Mouse (Mus musculus) heart, embryonic 15.5 days (tissue): ENCODE data around the gene Mesd. TPM values are rescaled to one million over a fixed set of nuclear protein-coding genes. Genes with fewer than 3 reads are reported as not detected.

Source experiments
- ATAC-seq: fragments of 200-750 bp; cut with Nextera tagmentation; replicated peaks from 2 replicates; pipeline ENCODE4 v1.8.0; 2017; ENCODE audit warnings: low read depth, moderate TSS enrichment; ENCODE audit not compliant: insufficient number of reproducible peaks, insufficient read depth, low FRiP score
- H3K27ac ChIP-seq: fragments of 300-500 bp; sonication (generic); 2 replicates; pipeline ENCODE4 v1.5.1; 2015; ENCODE audit warnings: mild to moderate bottlenecking, inconsistent platforms
- H3K27me3 ChIP-seq: fragments of 300-500 bp; sonication (generic); 2 replicates; pipeline ENCODE4 v1.6.1; 2015; ENCODE audit warnings: inconsistent platforms
- H3K36me3 ChIP-seq: fragments of 300-500 bp; sonication (generic); 2 replicates; pipeline ENCODE4 v1.6.1; 2015; ENCODE audit warnings: mild to moderate bottlenecking, inconsistent platforms
- H3K4me1 ChIP-seq: fragments of 300-500 bp; sonication (generic); replicated peaks from 2 replicates; pipeline ENCODE4 v1.6.1; 2015; ENCODE audit warnings: inconsistent platforms
- H3K4me2 ChIP-seq: fragments of 300-500 bp; sonication (generic); 2 replicates; pipeline ENCODE4 v1.6.1; 2015; ENCODE audit warnings: inconsistent platforms, mild to moderate bottlenecking, moderate library complexity
- H3K4me3 ChIP-seq: fragments of 300-500 bp; sonication (generic); 2 replicates; pipeline ENCODE4 v1.5.1; 2015; ENCODE audit warnings: mild to moderate bottlenecking, inconsistent platforms
- H3K9ac ChIP-seq: fragments of 300-500 bp; sonication (generic); 2 replicates; pipeline ENCODE4 v1.6.1; 2015; ENCODE audit warnings: mild to moderate bottlenecking, inconsistent platforms
- H3K9me3 ChIP-seq: fragments of 300-500 bp; sonication (generic); replicated peaks from 2 replicates; pipeline ENCODE4 v1.6.1; 2016; ENCODE audit warnings: inconsistent platforms
- WGBS: fragments of 180-500 bp; shearing (Covaris S2); methylation state at CpG from one replicate; pipeline ENCODE4 v1.1.7; 2015; ENCODE audit warnings: mixed read lengths; 5-methylcytosine and 5-hydroxymethylcytosine counted together
- polyA plus RNA-seq: library from polyadenylated mRNA; unstranded; fragments of >200 nt; fragmentation: Nextera tagmentation; extraction: Ambion mirVana; gene quantifications from 2 replicates; pipeline ENCODE4 v1.2.1, GENCODE M21; 2015

Gene Mesd
- polyA plus RNA-seq, 1 experiment from 2014 or later: 77.1 TPM

- H3K4me2 ChIP-seq: no peak overlapping the region
- whole genome bisulfite sequencing: 48% methylated on average over 9 of the region's 9 CpGs
- peaks cover 2% of the 10 kb centered on the region; the same call in 1 of the 2 replicates for H3K4me1 ChIP-seq
- no peaks in the 10 kb centered on the region for H3K9me3 ChIP-seq
- no peaks in the 10 kb centered on the region for H3K36me3 ChIP-seq
- H3K27ac ChIP-seq: no peak overlapping the region; the same call in 1 of the 2 replicates
- no peak for ATAC-seq
- H3K4me3 ChIP-seq: no peak overlapping the region
- H3K9ac ChIP-seq: no peak overlapping the region
- H3K27me3 ChIP-seq: no peaks in the 10 kb centered on the region
These were observed 27.7 kb upstream of the Mesd start for GRCm38 (mm10) chr7:83856353-83857207.

DNA sequence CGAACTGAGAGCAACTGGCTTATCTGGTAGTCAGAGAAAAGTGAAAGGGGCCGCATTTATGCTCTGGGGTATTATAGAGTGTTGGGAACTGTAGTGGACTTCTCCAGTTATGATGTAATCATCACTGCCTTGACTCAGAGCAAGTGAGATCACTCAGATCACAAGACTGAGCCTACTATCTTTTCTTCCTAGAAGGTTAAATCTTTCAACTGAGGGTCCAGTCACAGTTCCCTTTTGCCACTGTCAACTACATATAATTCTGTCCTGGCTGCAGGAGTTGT, 27.1 kb upstream of the Mesd start:
- Histone ChIP-seq H3K36me3 (no peaks in the 10 kb centered on the region), H3K9ac (no peak overlapping the region), H3K4me1 (peaks cover 2% of the 10 kb centered on the region; the same call in 1 of the 2 replicates), H3K4me2 (no peak overlapping the region), H3K4me3 (no peak overlapping the region), H3K27me3 (no peaks in the 10 kb centered on the region), H3K9me3 (no peaks in the 10 kb centered on the region), H3K27ac (no peak overlapping the region; the same call in 1 of the 2 replicates)
- WGBS: 60% methylated on average over 2 of the region's 2 CpGs
- no peak for ATAC-seq

DNA sequence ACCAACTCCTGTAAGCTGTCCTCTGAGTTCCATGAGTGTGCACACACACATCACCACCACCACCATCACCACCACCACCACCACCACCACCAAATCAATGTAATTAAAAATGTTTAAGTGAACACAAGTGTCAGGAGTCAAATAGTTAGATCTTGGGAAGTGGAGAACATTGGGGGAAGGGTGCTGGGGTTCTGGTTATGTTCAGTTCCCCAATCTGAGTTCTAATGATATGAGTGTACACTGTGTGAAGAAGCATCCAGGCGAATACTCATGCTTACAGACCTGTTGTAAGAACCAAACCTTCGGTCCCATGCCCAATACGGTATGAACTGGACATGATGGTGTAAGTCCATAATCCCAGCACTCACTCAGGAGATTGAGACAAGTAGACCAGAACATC, 26.3 kb upstream of the Mesd start:
- Histone ChIP-seq H3K27ac (no peak overlapping the region), H3K4me1 (peaks cover 2% of the 10 kb centered on the region; the same call in 1 of the 2 replicates), H3K27me3 (no peaks in the 10 kb centered on the region), H3K4me2 (no peak overlapping the region), H3K9ac (no peak overlapping the region), H3K36me3 (no peaks in the 10 kb centered on the region), H3K4me3 (no peak overlapping the region), H3K9me3 (no peaks in the 10 kb centered on the region)
- WGBS: 84% methylated on average over 3 of the region's 3 CpGs
- ATAC-seq: no peak

GRCm38 (mm10) chr7:83859378-83860083, 24.7 kb upstream of the Mesd start:
- WGBS: 63% methylated on average over 4 of the region's 4 CpGs
- Histone ChIP-seq H3K4me2 (no peak overlapping the region), H3K9me3 (no peaks in the 10 kb centered on the region), H3K27me3 (no peaks in the 10 kb centered on the region), H3K27ac (no peak overlapping the region), H3K36me3 (no peaks in the 10 kb centered on the region), H3K4me1 (peaks cover 2% of the 10 kb centered on the region; the same call in 1 of the 2 replicates), H3K9ac (no peak overlapping the region), H3K4me3 (no peak overlapping the region)
- no peak for ATAC-seq

DNA sequence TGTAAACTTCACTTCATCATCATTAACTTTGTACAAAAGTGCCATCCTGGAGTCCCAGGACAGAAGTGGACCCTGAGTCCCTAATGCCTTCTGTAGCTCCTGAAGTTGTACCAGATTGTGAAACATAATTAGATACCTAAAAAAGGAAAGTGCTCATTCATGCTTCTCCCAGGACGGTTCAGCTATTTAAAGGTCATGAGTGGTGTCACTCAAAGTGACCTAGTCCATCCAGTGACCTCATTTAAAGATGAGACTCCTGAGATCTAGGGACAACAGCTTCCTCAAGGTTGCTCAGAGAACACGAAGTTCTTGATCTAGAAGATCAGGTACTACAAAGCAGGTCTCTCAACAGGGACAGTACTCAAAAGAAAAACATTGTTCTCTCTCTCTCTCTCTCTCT, 20.7 kb upstream of the Mesd start:
- Histone ChIP-seq H3K4me2 (no peak overlapping the region), H3K36me3 (no peaks in the 10 kb centered on the region), H3K4me1 (no peaks in the 10 kb centered on the region), H3K9ac (no peak overlapping the region), H3K9me3 (no peaks in the 10 kb centered on the region), H3K27me3 (no peaks in the 10 kb centered on the region), H3K4me3 (no peak overlapping the region), H3K27ac (no peak overlapping the region)
- ATAC-seq: no peak
- WGBS: 27% methylated on average over 2 of the region's 2 CpGs

DNA sequence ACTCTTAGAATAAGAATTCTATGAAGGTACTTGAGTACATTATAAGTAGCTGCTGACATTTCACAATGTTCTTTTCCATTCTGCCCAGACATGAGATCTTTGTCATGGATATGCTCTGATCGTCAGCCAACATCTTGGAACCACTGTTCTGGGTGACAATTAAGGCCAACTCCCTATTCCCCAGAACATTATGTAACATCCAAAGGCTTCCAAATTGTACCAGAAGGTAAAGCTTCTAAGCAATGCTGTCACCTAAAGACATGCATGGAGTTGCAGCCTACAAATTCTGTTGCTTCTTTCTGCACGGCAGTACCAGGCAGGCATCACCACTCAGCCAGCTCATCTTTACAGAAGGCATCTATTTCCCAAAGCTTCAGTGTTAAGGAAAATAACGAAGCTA, 16.1 kb upstream of the Mesd start:
- ATAC-seq: no peak
- Histone ChIP-seq H3K4me3 (no peak overlapping the region), H3K9ac (no peak overlapping the region), H3K4me2 (no peak overlapping the region), H3K27me3 (no peaks in the 10 kb centered on the region), H3K9me3 (no peaks in the 10 kb centered on the region), H3K36me3 (no peaks in the 10 kb centered on the region), H3K27ac (no peak overlapping the region), H3K4me1 (no peaks in the 10 kb centered on the region)
- WGBS: 70% methylated on average over 3 of the region's 3 CpGs

DNA sequence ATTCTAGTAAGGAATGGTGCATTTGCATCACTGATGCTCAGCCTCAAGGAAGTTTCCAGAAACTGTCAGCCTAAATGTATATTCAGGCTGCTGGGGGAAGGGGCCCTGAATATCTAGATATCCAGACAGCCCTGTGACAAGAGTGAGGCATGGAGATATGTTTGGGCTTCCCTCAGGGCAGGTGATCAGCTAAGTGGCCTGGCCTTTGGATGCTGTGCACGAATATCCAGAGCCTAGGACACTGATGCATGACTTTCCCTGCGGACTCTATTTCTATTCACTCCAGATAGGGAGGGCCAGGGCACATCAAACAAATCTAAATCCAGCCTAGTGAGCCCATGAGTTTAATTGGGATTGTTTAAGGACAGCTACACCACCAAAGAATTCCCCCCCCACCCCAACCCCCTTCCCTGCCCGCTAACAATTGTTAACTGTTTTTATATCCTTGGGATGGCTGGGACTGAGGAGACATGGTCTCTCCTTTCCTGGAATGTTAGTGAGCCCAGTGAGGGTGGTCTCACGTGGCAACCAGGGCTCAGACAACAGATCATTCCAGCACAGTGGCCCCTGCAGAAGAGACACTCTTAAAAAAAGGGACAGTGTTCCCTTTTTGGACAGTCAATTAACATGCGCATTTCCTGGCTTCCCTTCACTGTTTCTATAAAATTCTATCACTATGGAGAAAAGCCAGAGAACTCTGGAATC, 14.3 kb upstream of the Mesd start:
- 46% methylated on average over 5 of the region's 5 CpGs for WGBS
- no peak for ATAC-seq
- no peak overlapping the region for H3K27ac ChIP-seq
- no peaks in the 10 kb centered on the region for H3K36me3 ChIP-seq
- H3K4me2 ChIP-seq: no peak overlapping the region
- no peak overlapping the region for H3K9ac ChIP-seq
- no peaks in the 10 kb centered on the region for H3K4me1 ChIP-seq
- H3K4me3 ChIP-seq: no peak overlapping the region
- H3K27me3 ChIP-seq: no peaks in the 10 kb centered on the region
- no peaks in the 10 kb centered on the region for H3K9me3 ChIP-seq

DNA sequence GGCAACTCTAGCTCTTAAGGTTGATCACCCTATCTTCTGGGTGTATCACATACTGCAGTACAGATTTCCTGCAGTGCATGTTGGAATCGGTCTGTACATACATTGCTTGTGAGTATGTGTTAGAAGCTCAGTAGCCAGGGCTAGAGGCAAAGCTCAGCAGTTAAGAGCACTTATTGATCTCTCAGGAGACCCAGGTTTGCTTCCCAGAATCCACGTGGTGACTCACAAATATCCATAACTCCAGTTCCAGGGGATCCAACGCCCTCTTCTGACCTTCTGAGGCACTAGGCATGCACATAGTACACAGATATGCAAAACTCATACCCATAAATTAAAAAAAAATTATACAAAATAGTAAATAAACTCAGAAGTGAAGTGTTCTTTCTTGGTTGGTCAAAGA, 7.2 kb upstream of the Mesd start:
- Histone ChIP-seq H3K27me3 (no peaks in the 10 kb centered on the region), H3K9ac (no peak overlapping the region), H3K4me1 (peaks cover 37% of the 10 kb centered on the region), H3K4me2 (no peak overlapping the region), H3K9me3 (no peaks in the 10 kb centered on the region), H3K4me3 (no peak overlapping the region), H3K27ac (no peak overlapping the region), H3K36me3 (0 out of 2 replicates have a peak, but pooled peaks cover 4% of the 10 kb centered on the region)
- no peak for ATAC-seq
- 76% methylated on average over 3 of the region's 3 CpGs for WGBS

DNA sequence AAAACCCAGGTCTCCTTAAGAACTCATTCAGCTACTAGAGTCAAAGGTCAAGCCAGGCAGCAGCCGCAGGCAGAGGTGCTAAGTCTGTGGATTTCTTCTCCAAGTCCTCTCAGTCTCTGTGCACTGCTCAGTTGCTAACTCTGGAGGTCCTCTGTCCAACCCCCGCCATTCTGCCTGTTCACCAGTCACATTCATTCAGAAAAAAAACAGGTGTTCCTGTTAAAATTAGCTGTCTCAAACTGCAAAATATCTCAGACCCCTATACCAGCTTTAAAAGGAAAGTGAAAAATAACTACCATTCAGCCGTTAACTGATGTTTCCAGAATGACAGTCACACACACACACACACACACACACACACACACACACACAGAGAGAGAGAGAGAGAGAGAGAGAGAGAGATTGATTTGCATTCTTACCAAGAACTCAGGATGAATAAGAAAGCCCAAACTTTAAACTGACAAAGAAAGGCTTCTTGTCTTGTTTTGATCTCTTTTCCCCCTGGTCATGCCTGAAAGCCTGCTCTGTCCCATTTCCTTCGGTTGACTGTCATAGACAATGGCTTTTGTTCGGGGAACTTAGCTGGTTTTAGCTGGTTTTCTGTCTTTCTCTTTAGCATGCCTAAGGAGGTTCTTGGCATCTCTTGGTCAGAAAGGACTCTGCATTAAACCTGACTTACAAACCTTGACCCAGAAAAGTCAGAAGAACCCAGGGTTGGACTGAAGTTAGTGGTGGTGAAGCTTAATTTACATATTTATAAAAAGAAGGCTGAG, 5.4 kb upstream of the Mesd start:
- Histone ChIP-seq H3K27me3 (no peaks in the 10 kb centered on the region), H3K9me3 (no peaks in the 10 kb centered on the region), H3K4me2 (peak overlapping the region; percentile 86), H3K27ac (no peak overlapping the region), H3K9ac (no peak overlapping the region), H3K4me3 (no peak overlapping the region), H3K36me3 (0 out of 2 replicates have a peak, but pooled peaks cover 4% of the 10 kb centered on the region), H3K4me1 (peaks cover 46% of the 10 kb centered on the region)
- no peak for ATAC-seq
- 35% methylated on average over 5 of the region's 5 CpGs for WGBS

DNA sequence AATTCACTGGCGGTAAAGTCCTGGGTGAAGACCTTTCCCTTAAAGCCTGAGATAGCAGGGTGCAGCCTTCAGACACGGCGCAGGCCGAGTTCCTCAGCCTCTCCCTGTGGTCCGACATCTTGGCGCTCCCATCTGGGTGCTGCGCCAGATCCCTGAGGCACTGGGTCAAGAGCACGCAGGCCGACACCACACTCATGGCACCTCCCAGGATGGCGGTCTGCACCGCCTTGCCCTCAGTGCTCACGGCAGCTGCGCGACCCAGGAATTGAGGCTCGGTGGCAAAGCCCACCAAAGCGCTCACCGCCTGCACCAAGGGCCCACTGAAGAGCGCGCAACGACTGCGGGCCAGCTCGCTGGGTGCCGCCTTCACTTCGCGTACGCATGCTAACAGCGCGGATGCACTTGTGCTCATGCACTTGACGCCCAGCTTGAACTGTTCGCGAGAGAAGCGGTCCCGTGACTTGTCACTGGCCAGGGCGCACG, 2.1 kb upstream of the Mesd start:
- WGBS: 78% methylated on average over 35 of the region's 35 CpGs
- 0 out of 2 replicates have a peak, but pooled peaks cover 4% of the 10 kb centered on the region for H3K36me3 ChIP-seq
- H3K27me3 ChIP-seq: no peaks in the 10 kb centered on the region
- H3K27ac ChIP-seq: peak overlapping the region; percentile 98
- H3K4me2 ChIP-seq: peak overlapping the region; percentile 86
- peak overlapping the region; percentile 89 for H3K9ac ChIP-seq
- no peaks in the 10 kb centered on the region for H3K9me3 ChIP-seq
- H3K4me1 ChIP-seq: peaks cover 51% of the 10 kb centered on the region
- H3K4me3 ChIP-seq: peak overlapping the region; percentile 72
- ATAC-seq: no peak
